Mouse (Mus musculus): Measurements from ENCODE around the gene Gm13288. TPM values are rescaled to one million over a fixed set of nuclear protein-coding genes. Genes with fewer than 3 reads are reported as not detected.
"Not testable (repeated sequence)": the region's sequence is repeated elsewhere in the genome, so short reads cannot be mapped to it uniquely, and the experiment has no call there.

Gene Gm13288
- total RNA-seq (2015; ENCODE audit: low replicate concordance) (not detected in 2 replicates), total RNA-seq (2017; ENCODE audit: low replicate concordance) (not detected in 2 replicates)

GRCm38 (mm10) chr4:88805231-88805630 lies at the start of gene Gm13288:
Gene Gm13288, plus strand, starts transcription at chr4:88805531.
- ATAC-seq (replicated peaks; ENCODE audit: low FRiP score, poor library complexity, severe bottlenecking): not testable (repeated sequence)

- not testable (repeated sequence) for ATAC-seq (replicated peaks; ENCODE audit: low FRiP score, poor library complexity, severe bottlenecking)
These were observed 48.5 kb upstream of the Gm13288 start for GRCm38 (mm10) chr4:88756581-88757513.

- peak; percentile 97 for ATAC-seq (replicated peaks; ENCODE audit: low FRiP score, poor library complexity, severe bottlenecking)
These were observed 47.7 kb upstream of the Gm13288 start for GRCm38 (mm10) chr4:88757628-88758031.

GRCm38 (mm10) chr4:88758751-88759150 lies 46.6 kb upstream of the Gm13288 start:
- not testable (repeated sequence) for ATAC-seq (replicated peaks; ENCODE audit: low FRiP score, poor library complexity, severe bottlenecking)

GRCm38 (mm10) chr4:88759610-88760268 lies 45.6 kb upstream of the Gm13288 start, which contains the start of gene Gm13283:
Gene Gm13283, plus strand, starts transcription at chr4:88760119.
- not testable (repeated sequence) for ATAC-seq (replicated peaks; ENCODE audit: low FRiP score, poor library complexity, severe bottlenecking)

GRCm38 (mm10) chr4:88760431-88760830 lies 44.9 kb upstream of the Gm13288 start:
- ATAC-seq (replicated peaks; ENCODE audit: low FRiP score, poor library complexity, severe bottlenecking): not testable (repeated sequence)

GRCm38 (mm10) chr4:88761776-88762175 lies 43.6 kb upstream of the Gm13288 start:
- not testable (repeated sequence) for ATAC-seq (replicated peaks; ENCODE audit: low FRiP score, poor library complexity, severe bottlenecking)

- ATAC-seq (replicated peaks; ENCODE audit: low FRiP score, poor library complexity, severe bottlenecking): not testable (repeated sequence)
These were observed 43.0 kb upstream of the Gm13288 start for GRCm38 (mm10) chr4:88762341-88762740.

- not testable (repeated sequence) for ATAC-seq (replicated peaks; ENCODE audit: low FRiP score, poor library complexity, severe bottlenecking)
These were observed 41.8 kb upstream of the Gm13288 start for GRCm38 (mm10) chr4:88763384-88764018.

GRCm38 (mm10) chr4:88773534-88773933 lies 31.8 kb upstream of the Gm13288 start, which contains the start of gene Gm13290:
Gene Gm13290, plus strand, starts transcription at chr4:88773834.
- not testable (repeated sequence) for ATAC-seq (replicated peaks; ENCODE audit: low FRiP score, poor library complexity, severe bottlenecking)

GRCm38 (mm10) chr4:88776622-88777021 lies 28.7 kb upstream of the Gm13288 start, which contains the start of gene Gm13289:
Gene Gm13289, plus strand, starts transcription at chr4:88776922.
- not testable (repeated sequence) for ATAC-seq (replicated peaks; ENCODE audit: low FRiP score, poor library complexity, severe bottlenecking)

GRCm38 (mm10) chr4:88779550-88779949 lies 25.8 kb upstream of the Gm13288 start, which contains the start of gene Gm13272:
Gene Gm13272, plus strand, starts transcription at chr4:88779850.
- not testable (repeated sequence) for ATAC-seq (replicated peaks; ENCODE audit: low FRiP score, poor library complexity, severe bottlenecking)

- not testable (repeated sequence) for ATAC-seq (replicated peaks; ENCODE audit: low FRiP score, poor library complexity, severe bottlenecking)
These were observed 25.0 kb upstream of the Gm13288 start for GRCm38 (mm10) chr4:88780320-88780719.

GRCm38 (mm10) chr4:88781831-88782230 lies 23.5 kb upstream of the Gm13288 start, which contains the start of gene Ifnz:
Gene Ifnz, plus strand, starts transcription at chr4:88782131.
- ATAC-seq (replicated peaks; ENCODE audit: low FRiP score, poor library complexity, severe bottlenecking): not testable (repeated sequence)

- ATAC-seq (replicated peaks; ENCODE audit: low FRiP score, poor library complexity, severe bottlenecking): not testable (repeated sequence)
These were observed 23.0 kb upstream of the Gm13288 start for GRCm38 (mm10) chr4:88782335-88782734.

GRCm38 (mm10) chr4:88785409-88785808 lies 19.9 kb upstream of the Gm13288 start, which contains the start of gene Gm13276:
Gene Gm13276, plus strand, starts transcription at chr4:88785709.
- not testable (repeated sequence) for ATAC-seq (replicated peaks; ENCODE audit: low FRiP score, poor library complexity, severe bottlenecking)

- not testable (repeated sequence) for ATAC-seq (replicated peaks; ENCODE audit: low FRiP score, poor library complexity, severe bottlenecking)
These were observed 16.9 kb upstream of the Gm13288 start, which contains the start of gene Gm13277 for GRCm38 (mm10) chr4:88788402-88788801. Gene Gm13277, plus strand, starts transcription at chr4:88788632.

- not testable (repeated sequence) for ATAC-seq (replicated peaks; ENCODE audit: low FRiP score, poor library complexity, severe bottlenecking)
These were observed 14.1 kb upstream of the Gm13288 start, which contains the start of gene Gm13278 for GRCm38 (mm10) chr4:88791250-88791649. Gene Gm13278, plus strand, starts transcription at chr4:88791550.
